Mouse (Mus musculus): Measurements from ENCODE around the gene 2310022A10Rik. TPM values are rescaled to one million over a fixed set of nuclear protein-coding genes. Genes with fewer than 3 reads are reported as not detected.

The 2310022A10Rik gene
- polyA plus RNA-seq, 1 experiment = 19.7 TPM

- Histone ChIP-seq H3K36me3 (ENCODE audit: control insufficient read depth, insufficient read depth, low read length) (peaks cover 18% of the 10 kb centered on the region), H3K4me3 (ENCODE audit: low read depth, low read length) (no peak overlapping the region), H3K27ac (ENCODE audit: insufficient read depth, low read depth, low read length) (no peak overlapping the region), H3K4me1 (ENCODE audit: control insufficient read depth, insufficient read depth, insufficient read length, low read length) (peaks cover 33% of the 10 kb centered on the region), H3K27me3 (ENCODE audit: control insufficient read depth, insufficient read depth, low read length) (no peaks in the 10 kb centered on the region)
- WGBS = 75% methylated on average over 9 of the region's 9 CpGs
- no peak for TF ChIP-seq POLR2A (IDR thresholded peaks at IDR 0.05; ENCODE audit: low read depth, low read length)
- no peak for TF ChIP-seq CTCF (IDR thresholded peaks at IDR 0.05; ENCODE audit: extremely low read depth, insufficient read length, insufficient replicate concordance, low read depth, low read length)
These were observed 52.7 kb downstream of the 2310022A10Rik start for GRCm38 (mm10) chr7:27605499-27606285.

GRCm38 (mm10) chr7:27606481-27607254, 53.6 kb downstream of the 2310022A10Rik start:
- 66% methylated on average over 10 of the region's 10 CpGs for WGBS
- Histone ChIP-seq H3K27ac (ENCODE audit: insufficient read depth, low read depth, low read length) (no peak overlapping the region), H3K4me1 (ENCODE audit: control insufficient read depth, insufficient read depth, insufficient read length, low read length) (peaks cover 30% of the 10 kb centered on the region), H3K36me3 (ENCODE audit: control insufficient read depth, insufficient read depth, low read length) (peaks cover 18% of the 10 kb centered on the region), H3K27me3 (ENCODE audit: control insufficient read depth, insufficient read depth, low read length) (no peaks in the 10 kb centered on the region), H3K4me3 (ENCODE audit: low read depth, low read length) (no peak overlapping the region)
- no peak for TF ChIP-seq POLR2A (IDR thresholded peaks at IDR 0.05; ENCODE audit: low read depth, low read length)
- no peak for TF ChIP-seq CTCF (IDR thresholded peaks at IDR 0.05; ENCODE audit: extremely low read depth, insufficient read length, insufficient replicate concordance, low read depth, low read length)

GRCm38 (mm10) chr7:27607580-27607979, 54.5 kb downstream of the 2310022A10Rik start:
- no peak overlapping the region for H3K27ac ChIP-seq (ENCODE audit: insufficient read depth, low read depth, low read length)
- WGBS = 67% methylated on average over 5 of the region's 5 CpGs
- H3K4me3 ChIP-seq (ENCODE audit: low read depth, low read length) = no peak overlapping the region
- TF ChIP-seq CTCF (IDR thresholded peaks at IDR 0.05; ENCODE audit: extremely low read depth, insufficient read length, insufficient replicate concordance, low read depth, low read length) (no peak), POLR2A (IDR thresholded peaks at IDR 0.05; ENCODE audit: low read depth, low read length) (no peak)
- peaks cover 30% of the 10 kb centered on the region for H3K4me1 ChIP-seq (ENCODE audit: control insufficient read depth, insufficient read depth, insufficient read length, low read length)
- no peaks in the 10 kb centered on the region for H3K27me3 ChIP-seq (ENCODE audit: control insufficient read depth, insufficient read depth, low read length)
- peaks cover 18% of the 10 kb centered on the region for H3K36me3 ChIP-seq (ENCODE audit: control insufficient read depth, insufficient read depth, low read length)

GRCm38 (mm10) chr7:27608130-27608529, 55.1 kb downstream of the 2310022A10Rik start:
- H3K27me3 ChIP-seq (ENCODE audit: control insufficient read depth, insufficient read depth, low read length) = no peaks in the 10 kb centered on the region
- TF ChIP-seq CTCF (IDR thresholded peaks at IDR 0.05; ENCODE audit: extremely low read depth, insufficient read length, insufficient replicate concordance, low read depth, low read length) = no peak
- TF ChIP-seq POLR2A (IDR thresholded peaks at IDR 0.05; ENCODE audit: low read depth, low read length) = no peak
- 68% methylated on average over 3 of the region's 3 CpGs for WGBS
- H3K4me3 ChIP-seq (ENCODE audit: low read depth, low read length) = no peak overlapping the region
- no peak overlapping the region for H3K27ac ChIP-seq (ENCODE audit: insufficient read depth, low read depth, low read length)
- peaks cover 18% of the 10 kb centered on the region for H3K36me3 ChIP-seq (ENCODE audit: control insufficient read depth, insufficient read depth, low read length)
- peaks cover 26% of the 10 kb centered on the region for H3K4me1 ChIP-seq (ENCODE audit: control insufficient read depth, insufficient read depth, insufficient read length, low read length)

GRCm38 (mm10) chr7:27609285-27609684, 56.3 kb downstream of the 2310022A10Rik start:
- H3K27ac ChIP-seq (ENCODE audit: insufficient read depth, low read depth, low read length) = no peak overlapping the region
- peaks cover 25% of the 10 kb centered on the region for H3K4me1 ChIP-seq (ENCODE audit: control insufficient read depth, insufficient read depth, insufficient read length, low read length)
- H3K4me3 ChIP-seq (ENCODE audit: low read depth, low read length) = no peak overlapping the region
- no peaks in the 10 kb centered on the region for H3K27me3 ChIP-seq (ENCODE audit: control insufficient read depth, insufficient read depth, low read length)
- no peak for TF ChIP-seq CTCF (IDR thresholded peaks at IDR 0.05; ENCODE audit: extremely low read depth, insufficient read length, insufficient replicate concordance, low read depth, low read length)
- no peak for TF ChIP-seq POLR2A (IDR thresholded peaks at IDR 0.05; ENCODE audit: low read depth, low read length)
- H3K36me3 ChIP-seq (ENCODE audit: control insufficient read depth, insufficient read depth, low read length) = peaks cover 18% of the 10 kb centered on the region
- 89% methylated on average over 4 of the region's 4 CpGs for WGBS

- H3K36me3 ChIP-seq (ENCODE audit: control insufficient read depth, insufficient read depth, low read length) = peaks cover 18% of the 10 kb centered on the region
- peaks cover 25% of the 10 kb centered on the region for H3K4me1 ChIP-seq (ENCODE audit: control insufficient read depth, insufficient read depth, insufficient read length, low read length)
- H3K4me3 ChIP-seq (ENCODE audit: low read depth, low read length) = no peak overlapping the region
- no peak for TF ChIP-seq CTCF (IDR thresholded peaks at IDR 0.05; ENCODE audit: extremely low read depth, insufficient read length, insufficient replicate concordance, low read depth, low read length)
- TF ChIP-seq POLR2A (IDR thresholded peaks at IDR 0.05; ENCODE audit: low read depth, low read length) = no peak
- H3K27ac ChIP-seq (ENCODE audit: insufficient read depth, low read depth, low read length) = no peak overlapping the region
- H3K27me3 ChIP-seq (ENCODE audit: control insufficient read depth, insufficient read depth, low read length) = no peaks in the 10 kb centered on the region
- 65% methylated on average over 2 of the region's 2 CpGs for WGBS
These were observed 56.7 kb downstream of the 2310022A10Rik start for GRCm38 (mm10) chr7:27609688-27610087.

GRCm38 (mm10) chr7:27610370-27610769, 57.3 kb downstream of the 2310022A10Rik start:
- H3K4me1 ChIP-seq (ENCODE audit: control insufficient read depth, insufficient read depth, insufficient read length, low read length) = peaks cover 23% of the 10 kb centered on the region
- TF ChIP-seq POLR2A (IDR thresholded peaks at IDR 0.05; ENCODE audit: low read depth, low read length) (no peak), CTCF (IDR thresholded peaks at IDR 0.05; ENCODE audit: extremely low read depth, insufficient read length, insufficient replicate concordance, low read depth, low read length) (no peak)
- 62% methylated on average over 3 of the region's 3 CpGs for WGBS
- no peak overlapping the region for H3K4me3 ChIP-seq (ENCODE audit: low read depth, low read length)
- no peak overlapping the region for H3K27ac ChIP-seq (ENCODE audit: insufficient read depth, low read depth, low read length)
- peaks cover 18% of the 10 kb centered on the region for H3K36me3 ChIP-seq (ENCODE audit: control insufficient read depth, insufficient read depth, low read length)
- no peaks in the 10 kb centered on the region for H3K27me3 ChIP-seq (ENCODE audit: control insufficient read depth, insufficient read depth, low read length)

Measured in small intestine, adult 2 months (tissue).